Mouse (Mus musculus): ENCODE data around the gene Ppp1r15b. TPM values are rescaled to one million over a fixed set of nuclear protein-coding genes. Genes with fewer than 3 reads are reported as not detected.

Gene Ppp1r15b
- total RNA-seq, 4 experiments from 2014 or later: 67.1 to 80.6 (median 71.1) TPM

GRCm38 (mm10) chr1:133121246-133121645 is 9.7 kb upstream of the Ppp1r15b start:
- DNase-seq: no peak

DNA sequence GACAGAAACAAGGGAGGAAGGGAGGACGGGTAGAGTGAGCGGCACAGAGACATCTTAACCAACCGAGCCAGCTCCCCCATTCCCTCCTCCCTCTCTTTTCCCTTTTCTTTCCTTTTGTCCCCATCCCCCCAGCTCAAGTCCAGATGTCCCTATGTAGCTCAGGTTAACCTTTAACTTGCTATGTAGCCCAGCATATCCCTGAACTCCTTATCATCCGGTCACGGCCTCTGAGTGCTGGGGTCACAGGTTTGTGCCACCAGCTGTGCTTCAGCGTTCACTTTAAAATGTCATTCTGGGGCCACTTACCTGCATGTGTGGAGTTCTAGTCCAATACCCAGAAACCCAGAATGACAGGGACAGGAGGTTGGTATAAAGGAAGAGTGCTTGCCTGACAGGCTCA is 6.8 kb upstream of the Ppp1r15b start:
- no peak for DNase-seq

DNA sequence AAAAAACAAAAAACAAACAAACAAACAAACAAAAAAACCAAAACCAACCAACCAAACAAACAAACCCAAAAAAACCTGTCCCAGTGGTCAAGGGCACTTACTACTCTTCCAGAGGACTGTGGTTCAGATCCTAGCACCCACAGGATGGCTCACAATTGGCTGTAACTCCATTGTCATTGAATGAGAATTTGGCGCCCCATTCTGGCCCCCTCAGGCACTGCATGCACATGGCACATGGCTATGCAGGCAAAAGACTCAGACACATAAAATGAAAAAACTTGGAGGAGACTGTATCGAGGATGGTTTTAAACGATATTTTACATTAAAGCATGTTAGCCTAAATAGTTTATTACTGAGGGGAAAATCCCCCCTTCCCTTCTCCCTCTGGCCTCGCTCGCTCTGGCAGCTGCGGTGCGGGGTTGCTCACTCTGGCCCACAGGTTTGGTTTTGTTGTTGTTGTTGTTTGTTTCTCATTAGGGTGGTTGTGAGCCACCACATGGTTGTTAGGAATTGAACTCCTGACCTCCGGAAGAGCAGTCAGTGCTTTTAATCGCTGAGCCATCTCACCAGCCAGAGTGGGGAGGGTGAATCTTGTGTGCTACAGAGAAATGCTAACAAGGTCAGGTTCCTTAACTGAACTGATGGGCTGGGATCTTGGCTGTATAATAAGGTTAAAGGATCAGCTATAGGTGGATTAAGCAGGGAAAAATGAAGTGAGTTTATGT is 5.1 kb upstream of the Ppp1r15b start:
- DNase-seq: no peak

GRCm38 (mm10) chr1:133126365-133126740 is 4.6 kb upstream of the Ppp1r15b start:
- DNase-seq: no peak

DNA sequence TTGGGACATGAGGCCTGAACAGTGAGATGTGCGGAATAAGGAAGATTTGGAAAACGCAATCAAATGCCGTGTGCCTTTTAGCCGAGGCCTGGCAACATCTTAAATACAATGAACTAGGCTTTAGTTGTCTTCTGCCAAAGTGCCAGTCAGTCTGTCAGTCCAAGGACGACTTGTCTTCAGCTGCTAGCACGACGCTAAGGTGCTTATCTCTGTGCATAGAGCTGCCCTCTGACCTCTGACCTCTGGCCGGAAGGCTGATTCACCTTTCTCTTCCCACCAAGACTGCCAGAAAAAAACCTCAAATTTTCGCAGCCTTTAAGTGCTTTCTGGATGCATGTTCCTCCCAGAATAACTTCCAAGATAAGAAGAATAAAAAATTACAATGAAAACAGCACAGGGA is 3.6 kb upstream of the Ppp1r15b start:
- no peak for DNase-seq

- no peak for DNase-seq
These were observed 1.3 kb upstream of the Ppp1r15b start for GRCm38 (mm10) chr1:133129471-133130221.

DNA sequence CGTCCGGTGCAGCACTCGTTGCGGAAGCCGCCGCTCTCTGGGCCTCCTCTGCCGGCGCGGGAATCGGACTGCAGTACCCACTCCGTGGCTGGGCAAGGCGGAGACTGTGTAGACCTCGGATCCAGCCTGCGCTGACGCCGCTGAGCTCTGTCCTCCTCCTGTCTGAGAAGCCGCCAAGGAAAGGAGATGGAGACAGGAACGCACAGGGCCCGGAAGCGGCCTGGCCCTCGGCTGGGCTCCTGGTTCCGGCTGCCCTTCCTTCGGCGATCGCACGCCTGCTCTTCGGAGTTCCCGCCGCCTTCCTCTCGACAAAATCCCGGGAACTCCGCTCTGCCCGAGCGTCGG is 590 bp downstream of the Ppp1r15b start:
- no peak for DNase-seq

GRCm38 (mm10) chr1:133131936-133132335 is 993 bp downstream of the Ppp1r15b start:
- DNase-seq: no peak

DNA sequence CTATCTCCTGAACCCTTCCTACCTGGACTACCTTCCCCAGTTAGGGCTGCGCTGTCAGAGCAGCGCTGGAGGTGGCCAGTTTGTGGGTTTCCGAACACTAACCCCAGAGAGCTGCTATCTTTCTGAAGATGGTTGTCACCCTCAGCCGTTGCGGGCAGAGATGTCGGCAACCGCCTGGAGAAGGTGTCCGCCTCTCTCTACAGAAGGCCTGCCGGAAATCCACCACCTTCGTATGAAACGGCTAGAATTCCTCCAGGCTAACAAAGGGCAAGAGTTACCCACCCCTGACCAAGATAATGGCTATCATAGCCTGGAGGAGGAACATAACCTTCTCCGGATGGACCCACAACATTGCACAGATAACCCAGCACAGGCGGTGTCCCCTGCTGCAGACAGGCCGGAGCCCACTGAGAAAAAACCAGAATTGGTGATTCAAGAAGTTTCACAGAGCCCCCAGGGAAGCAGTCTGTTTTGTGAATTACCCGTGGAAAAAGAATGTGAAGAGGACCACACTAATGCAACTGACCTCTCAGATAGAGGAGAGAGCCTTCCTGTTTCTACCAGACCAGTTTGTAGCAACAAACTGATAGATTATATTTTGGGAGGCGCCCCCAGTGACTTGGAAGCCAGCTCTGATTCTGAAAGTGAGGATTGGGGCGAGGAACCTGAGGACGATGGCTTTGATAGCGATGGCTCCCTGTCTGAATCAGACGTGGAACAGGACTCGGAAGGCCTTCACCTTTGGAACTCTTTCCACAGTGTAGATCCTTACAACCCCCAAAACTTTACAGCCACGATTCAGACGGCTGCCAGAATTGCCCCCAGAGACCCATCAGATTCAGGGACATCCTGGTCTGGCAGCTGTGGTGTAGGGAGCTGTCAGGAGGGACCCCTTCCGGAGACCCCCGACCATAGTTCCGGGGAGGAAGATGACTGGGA is 1.7 kb downstream of the Ppp1r15b start:
- DNase-seq: no peak

- no peak for DNase-seq
These were observed 2.5 kb downstream of the Ppp1r15b start for GRCm38 (mm10) chr1:133133425-133133824.

DNA sequence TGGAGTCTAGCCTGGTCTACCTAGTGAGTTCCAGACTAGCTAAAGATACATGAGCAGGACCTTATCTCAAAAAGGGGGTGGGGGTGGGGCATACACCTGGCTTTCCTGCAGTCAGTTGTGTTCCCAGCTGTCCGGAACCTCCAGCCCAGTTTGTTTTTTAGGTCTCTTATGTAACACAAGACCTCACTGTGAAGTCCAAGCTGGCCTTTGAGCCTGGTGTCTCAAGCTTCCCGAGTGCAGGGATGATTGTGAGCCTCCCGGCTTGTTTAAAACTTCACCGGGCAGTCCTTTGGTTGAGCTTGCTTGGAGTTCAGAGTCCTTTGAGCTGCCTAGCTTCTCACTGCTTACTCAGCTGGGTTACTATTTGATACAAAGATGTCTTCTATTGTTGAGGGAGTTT is 3.1 kb downstream of the Ppp1r15b start:
- DNase-seq: no peak

DNA sequence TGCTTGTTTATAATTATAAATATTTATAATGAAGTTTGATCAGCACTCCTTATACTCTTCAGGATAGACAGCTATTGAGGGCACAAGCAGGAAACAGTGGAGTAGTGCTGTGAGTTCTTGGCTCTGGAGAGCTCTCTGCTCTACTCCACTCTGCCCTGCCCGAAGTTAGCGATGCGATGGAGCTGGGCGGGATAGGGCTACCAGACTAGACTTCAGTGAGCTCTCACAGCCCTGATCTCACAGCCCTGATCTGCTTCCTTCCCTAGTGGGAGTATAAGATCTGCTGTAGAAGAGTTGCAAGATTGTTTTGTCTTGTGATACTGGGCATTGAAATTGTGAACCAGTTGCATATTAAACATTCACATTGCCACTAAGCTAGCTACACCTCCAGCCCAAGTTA is 3.9 kb downstream of the Ppp1r15b start:
- DNase-seq: no peak

- DNase-seq: no peak
These were observed 4.9 kb downstream of the Ppp1r15b start for GRCm38 (mm10) chr1:133135808-133136207.

DNA sequence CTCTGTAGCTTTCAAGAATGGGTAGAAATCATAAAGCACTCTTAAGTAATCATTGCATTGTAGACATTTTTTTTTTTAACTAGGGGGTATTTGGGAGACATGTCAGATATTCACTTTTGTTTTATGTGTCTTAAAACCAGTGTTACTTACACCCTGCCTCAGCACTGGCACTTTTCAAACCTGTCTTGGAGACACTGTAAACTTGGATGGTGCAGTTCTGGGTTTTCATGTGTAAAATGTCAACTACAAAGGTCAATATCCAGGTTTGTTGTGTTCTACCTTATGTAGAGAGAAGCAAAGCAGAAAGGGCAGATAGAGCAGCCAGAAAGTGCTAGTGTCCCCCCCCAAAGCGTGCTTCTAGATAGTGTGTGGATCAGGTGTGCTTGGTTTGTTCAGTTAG is 7.5 kb downstream of the Ppp1r15b start:
- DNase-seq: no peak

DNA sequence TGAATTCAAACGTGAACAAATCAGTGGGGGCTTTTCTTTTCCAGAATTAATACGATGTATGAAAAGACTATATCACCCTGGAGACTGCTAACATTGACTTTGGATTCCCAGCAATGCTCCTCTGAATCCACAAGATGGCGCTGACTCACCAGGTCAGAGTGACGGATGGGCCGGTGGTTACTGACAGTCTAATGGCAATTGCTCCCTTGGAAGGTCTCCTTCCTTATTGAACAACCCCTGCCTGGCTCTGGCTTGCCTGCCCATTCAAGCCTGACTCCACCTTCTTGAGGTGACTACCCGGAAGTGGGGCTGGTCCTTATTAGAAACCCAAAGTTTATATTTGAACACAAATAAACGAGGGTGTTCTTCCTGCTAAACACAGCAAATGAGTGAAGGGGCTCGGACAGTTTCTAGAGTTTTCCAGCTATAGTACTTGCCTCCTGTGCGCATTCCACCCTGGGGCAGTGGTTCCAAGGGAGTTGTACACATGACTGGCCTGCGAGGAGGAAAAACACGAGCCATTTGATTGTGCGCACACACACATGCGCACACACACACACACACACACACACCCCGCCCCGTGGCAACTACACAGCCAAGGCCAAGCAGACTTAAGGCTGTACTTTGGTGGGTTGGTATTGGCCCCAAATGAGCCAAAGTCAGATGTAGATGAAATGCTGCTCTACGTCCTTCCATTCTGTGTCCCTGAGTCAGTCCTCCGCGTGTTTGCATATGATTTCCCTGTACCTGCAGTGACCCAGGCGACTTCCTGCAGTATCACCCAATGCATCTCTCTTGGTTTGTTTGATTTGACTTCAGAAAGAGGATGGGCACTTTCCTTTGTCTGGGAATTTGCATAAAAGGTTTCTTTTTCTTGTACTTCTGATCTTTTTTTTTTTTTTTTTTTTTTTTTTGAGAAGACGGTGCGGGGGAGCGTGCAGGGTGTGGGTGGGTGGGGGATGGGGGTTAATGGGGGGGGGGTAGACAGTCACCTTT is 15.4 kb downstream of the Ppp1r15b start:
- no peak for DNase-seq

DNA sequence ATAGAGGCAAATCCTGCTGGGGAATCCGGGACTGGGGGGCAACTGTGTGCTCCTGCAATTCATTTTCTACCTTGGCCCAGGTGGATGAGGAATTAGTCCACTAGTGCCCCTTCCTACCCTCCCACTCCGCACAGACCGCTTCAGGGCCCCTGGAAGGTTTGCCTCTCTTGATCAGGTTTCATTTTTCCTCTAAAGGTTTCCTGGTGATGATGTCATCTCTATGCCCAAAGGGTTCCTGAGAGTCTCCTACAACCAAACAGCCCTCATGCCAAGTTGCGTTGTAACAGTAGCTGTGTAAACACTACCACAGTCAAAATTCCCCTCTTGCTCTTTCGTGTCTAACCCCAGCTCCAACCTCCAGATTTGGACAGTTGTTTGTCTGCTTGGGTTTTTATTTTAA is 16.4 kb downstream of the Ppp1r15b start:
- DNase-seq: no peak

- DNase-seq: no peak
These were observed 17.2 kb downstream of the Ppp1r15b start for GRCm38 (mm10) chr1:133148122-133148521.

DNA sequence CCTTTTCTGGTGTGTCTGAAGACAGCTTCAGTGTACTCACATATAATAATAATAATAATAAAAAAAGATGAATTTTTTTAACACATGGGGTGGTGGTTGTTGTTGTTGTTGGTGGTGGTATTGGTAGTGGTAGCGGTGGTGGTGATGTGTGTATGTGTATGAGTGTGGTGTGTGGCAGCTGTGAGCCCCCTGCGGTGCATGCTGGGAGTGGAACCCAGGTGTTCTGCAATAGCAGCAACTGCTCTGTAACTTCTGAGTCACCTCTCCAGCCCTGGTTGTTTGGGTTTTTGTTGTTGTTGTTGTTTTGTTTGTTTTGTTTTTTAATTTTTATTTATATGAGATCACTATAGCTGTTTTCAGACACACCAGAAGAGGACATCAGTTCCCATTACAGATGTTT is 19.6 kb downstream of the Ppp1r15b start:
- no peak for DNase-seq

DNA sequence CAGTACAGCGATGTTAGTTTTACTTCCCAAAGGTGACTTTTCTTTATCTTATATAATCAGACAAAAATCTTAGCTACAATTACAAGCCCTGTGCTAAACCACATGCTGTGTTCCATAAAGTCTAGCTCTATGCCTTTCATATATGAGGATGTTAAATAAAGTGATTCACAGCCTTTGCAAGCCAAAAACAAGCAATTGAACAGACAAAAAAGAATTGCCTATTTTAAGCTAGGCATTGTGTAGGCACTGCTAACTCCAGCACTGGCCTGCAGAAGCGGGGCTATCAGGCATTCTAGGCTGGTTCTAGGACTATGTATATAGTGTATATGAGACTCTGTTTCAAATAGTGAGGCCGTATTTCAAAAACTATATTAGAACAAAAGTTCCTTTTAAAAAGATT is 21.3 kb downstream of the Ppp1r15b start:
- no peak for DNase-seq

DNA sequence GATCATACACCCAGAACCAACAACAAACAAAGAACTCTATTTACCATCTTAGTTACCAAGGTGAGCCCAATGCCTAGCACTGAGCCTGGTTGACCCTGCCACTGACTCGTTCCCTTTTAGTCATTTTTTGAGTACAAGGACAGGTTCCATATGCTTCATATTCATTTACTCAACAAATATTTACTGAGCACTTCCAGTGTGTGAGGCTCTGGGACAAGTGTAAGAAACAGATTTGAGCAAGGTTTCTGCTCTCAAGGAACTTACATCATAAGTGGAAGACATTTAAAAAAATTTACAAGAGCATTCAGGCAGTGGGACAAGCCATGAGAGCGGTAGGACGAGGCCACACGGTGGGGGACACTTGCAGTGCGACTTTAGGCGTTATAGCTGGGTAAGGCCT is 24.3 kb downstream of the Ppp1r15b start:
- no peak for DNase-seq

DNA sequence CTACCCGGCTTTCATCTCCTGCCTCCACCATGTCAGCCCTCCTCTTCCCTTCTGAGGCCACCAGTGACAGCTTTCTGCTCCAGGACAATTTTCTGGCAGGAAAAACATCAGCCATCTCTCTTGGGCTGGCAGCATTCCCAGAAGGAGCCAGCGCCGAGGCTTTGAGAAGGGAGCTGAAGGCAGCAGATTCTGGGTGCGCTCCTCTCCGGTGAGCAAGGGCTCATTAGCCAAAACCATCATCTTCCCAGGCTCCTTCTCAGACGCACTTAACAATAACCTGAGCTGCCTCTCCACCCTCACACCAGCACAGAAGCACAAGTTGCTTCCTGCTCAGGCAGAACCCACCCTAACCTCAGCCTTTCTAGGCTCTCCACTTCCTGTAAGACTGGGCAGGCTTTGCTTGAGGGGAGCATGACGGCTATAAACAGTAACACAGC is 28.2 kb downstream of the Ppp1r15b start:
- DNase-seq: no peak

GRCm38 (mm10) chr1:133161559-133161958 is 30.6 kb downstream of the Ppp1r15b start:
- no peak for DNase-seq
